Mouse (Mus musculus) monocyte, adult 5-6 weeks (primary cell): ENCODE data around the gene Polr3b. TPM values are rescaled to one million over a fixed set of nuclear protein-coding genes. Genes with fewer than 3 reads are reported as not detected.

Experiments
- ATAC-seq: fragments of 153-309, 156-312 bp; replicated peaks from 2 replicates; pipeline ENCODE4 v1.8.0; 2017; ENCODE audit warnings: mild to moderate bottlenecking; ENCODE audit not compliant: low TSS enrichment, insufficient number of reproducible peaks, severe bottlenecking, poor library complexity, low FRiP score
- total RNA-seq: library from RNA; stranded (forward); fragments of 200-1000, 200-491, 200-594 nt; gene quantifications from 3 replicates; pipeline ENCODE4 v1.2.3, GENCODE M21; 2017

Gene Polr3b
- total RNA-seq, 1 experiment from 2014 or later = 19.0 TPM

- ATAC-seq = no peak
Observed at GRCm38 (mm10) chr10:84700236-84700987, 78.3 kb downstream of the Polr3b start.

DNA sequence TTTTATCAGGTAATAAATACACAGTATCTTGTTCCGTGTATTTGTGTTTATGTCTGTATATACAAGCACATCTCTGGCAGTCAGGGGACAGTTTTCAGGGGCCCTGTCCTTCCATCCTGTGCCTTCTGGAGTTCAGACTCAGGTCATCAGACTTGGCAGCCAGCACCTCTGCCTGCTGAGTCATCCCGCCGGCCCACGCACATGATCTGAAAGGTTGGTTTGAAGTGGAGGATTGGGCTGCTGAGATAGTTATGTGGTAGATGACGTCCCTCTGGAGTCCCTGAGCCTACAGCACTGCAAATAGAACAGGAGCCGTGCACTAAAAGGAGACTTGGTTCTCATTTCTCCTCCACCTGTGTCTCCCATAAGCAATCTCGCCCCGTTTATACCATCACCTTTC, 79.0 kb downstream of the Polr3b start:
- no peak for ATAC-seq

DNA sequence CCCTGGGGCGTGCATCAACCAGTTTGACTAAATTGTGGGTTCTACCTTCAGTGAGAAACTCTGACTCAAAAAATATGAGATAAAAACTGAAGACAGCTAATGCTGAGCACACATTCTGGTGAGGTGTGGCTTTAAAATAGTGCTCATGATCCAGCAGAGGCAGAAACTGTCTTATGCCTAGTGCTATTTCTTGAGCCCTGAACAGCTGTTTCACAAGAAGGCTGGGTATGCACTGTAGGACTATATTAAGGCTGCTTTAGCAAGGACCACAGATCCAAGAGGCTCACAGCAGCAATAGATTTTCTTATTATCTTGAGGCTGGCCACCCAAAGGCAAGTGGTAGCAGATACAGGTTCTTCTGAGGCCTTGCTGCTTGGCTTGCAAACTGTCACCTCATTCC, 80.0 kb downstream of the Polr3b start:
- ATAC-seq = no peak

DNA sequence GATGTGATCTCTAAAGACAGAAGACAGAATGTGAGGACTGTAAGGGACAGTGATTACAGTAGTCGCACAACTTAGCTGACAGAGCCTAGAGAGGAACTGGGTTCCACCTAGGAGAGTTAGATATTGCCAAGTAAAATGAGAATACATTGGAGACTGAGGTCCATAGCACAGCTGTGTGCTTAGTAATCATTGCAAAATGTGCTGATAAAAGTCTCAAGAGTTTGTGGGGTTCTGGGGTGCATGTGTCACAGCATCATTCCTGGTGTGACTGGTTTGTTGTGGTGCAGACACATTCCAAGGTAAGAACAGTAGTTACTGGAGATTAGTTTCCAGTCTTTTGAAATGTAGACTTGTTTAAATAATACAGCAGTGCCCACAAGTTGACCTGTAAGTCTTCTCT, 82.5 kb downstream of the Polr3b start:
- ATAC-seq = no peak

DNA sequence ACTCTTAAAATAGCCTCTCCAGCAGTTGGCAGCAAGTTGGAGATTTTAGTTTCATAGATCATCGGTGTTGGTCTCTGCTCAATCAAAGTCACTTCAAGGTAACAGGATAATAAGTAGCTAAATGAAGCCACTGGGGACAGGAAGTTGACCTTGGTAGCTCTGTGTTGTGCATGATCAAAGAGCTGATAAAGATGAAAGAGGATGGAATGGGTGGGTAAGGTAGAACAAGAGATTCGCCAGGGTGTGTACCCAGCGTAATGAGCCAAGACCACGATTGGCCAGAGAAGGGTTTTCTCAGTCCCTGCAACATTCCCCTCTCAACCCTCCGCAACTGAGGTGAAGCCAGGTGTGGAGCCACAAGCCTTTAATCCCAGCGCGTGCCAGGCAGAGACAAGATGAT, 83.1 kb downstream of the Polr3b start:
- no peak for ATAC-seq

DNA sequence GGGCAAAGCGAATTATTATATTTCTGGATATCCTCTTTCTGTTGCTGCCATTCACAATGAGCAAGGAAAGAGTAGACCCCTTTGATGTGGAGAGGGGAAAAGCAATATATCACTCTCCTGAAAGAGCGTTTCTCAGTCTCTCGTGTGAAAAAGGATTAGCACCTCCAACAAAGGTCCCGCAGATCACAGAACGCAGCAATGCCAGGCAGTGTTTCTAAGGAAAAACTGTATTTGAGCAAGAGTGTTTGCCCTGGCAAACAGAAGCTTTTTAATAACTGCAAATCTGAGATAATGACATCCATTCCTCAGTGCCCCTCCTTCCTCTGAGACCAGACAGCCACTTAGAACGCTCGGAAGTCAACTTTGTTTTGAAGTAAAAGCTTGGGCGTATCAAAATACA, 84.5 kb downstream of the Polr3b start:
- no peak for ATAC-seq

- no peak for ATAC-seq
Observed at GRCm38 (mm10) chr10:84707226-84707625, 85.1 kb downstream of the Polr3b start.

- ATAC-seq = no peak
Observed at GRCm38 (mm10) chr10:84707752-84708530, 85.8 kb downstream of the Polr3b start.

DNA sequence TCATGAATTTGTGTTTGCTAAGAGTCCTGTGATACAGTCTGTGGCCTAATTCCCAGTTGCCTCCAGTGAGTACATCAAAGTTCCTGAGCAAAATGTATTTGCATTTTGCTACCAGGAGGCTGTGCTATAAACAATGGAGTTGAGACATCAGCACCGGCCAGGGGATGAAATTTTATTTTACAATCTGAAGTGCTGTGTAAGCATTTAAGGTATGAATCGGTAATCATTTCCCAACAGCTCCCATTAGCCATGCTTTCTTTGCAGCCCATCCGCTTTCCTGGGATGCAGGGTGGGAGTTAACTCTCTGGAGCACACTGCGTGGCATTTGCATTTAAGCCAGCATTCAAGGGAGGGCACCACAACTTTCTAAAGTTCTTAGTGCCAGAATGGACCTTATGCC, 88.1 kb downstream of the Polr3b start:
- no peak for ATAC-seq

DNA sequence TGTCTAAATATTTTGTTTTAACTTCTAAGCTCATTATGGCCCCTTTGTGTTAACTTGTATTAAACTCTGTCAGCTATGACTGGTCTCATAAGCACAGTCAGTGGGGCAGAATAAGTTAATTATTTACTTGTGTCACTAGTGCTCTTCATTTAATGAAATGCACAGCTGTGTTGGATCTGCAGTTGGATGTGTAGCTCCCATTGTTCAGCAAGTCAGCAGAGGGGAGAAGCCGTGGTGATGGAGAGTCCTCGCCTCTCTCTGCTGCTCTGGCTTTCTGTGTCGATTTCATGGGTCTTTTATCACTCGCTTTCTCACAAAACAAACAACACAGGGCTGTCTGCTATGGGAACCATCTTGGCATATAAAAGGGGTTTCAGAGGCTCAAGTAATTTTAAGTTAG, 88.7 kb downstream of the Polr3b start:
- no peak for ATAC-seq

DNA sequence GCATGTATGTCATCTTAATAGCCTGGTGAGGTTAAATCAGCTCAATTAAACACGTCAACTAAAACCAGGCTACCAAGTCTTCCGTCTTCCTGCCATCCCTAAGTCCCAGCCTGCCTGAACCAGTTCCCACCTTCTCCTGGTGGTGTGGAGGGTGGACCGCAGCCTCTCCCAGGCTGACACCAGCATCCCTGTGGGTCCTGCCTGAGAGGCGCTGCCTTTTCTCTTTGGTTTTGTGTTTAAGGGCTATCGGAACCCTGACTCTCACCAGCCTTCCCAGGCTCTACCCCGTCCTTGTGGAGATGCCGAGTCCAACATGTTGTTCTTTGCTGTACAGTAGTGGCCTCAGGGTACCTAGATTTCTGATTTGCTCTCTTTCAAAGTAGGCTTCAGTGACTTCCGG, 89.4 kb downstream of the Polr3b start:
- no peak for ATAC-seq

DNA sequence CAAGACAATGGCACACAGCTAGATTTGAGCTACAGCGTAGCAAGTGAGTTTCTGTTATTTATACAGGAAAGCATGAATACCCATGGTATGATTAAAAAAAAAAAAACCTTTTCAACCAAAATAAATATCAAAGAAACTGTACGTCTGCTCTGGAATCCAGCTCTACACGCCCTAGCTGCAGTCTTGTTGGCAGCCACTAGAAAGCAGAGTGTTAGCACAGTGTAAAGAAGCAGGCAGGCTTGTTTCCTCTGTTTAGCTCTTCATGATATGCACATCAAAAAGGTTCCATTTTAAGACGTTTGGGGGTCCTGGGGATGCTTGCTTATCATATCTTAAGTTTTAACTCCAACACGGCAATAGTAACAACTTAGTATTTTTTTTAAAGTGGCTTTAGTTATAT, 89.8 kb downstream of the Polr3b start:
- ATAC-seq = no peak

DNA sequence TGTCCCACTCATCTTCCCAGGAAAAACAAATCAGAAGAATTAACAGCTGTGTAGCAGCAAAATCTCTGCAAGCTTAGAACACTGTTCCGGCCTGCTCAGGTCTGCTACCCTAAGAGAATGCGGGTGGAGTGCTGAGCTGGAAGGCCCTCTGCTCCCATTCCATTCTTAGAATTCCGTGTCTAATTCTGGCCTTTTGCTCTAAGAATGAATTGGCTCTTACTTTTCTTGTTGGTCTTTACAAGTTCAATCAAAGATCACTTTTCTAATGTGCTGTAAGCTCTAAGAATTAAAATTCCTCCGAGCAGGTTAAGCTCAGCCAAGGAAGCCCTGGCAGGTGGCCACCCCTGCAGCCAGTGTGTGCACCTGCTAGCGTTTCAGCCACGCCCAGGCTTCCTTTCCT, 90.4 kb downstream of the Polr3b start:
- ATAC-seq = no peak

DNA sequence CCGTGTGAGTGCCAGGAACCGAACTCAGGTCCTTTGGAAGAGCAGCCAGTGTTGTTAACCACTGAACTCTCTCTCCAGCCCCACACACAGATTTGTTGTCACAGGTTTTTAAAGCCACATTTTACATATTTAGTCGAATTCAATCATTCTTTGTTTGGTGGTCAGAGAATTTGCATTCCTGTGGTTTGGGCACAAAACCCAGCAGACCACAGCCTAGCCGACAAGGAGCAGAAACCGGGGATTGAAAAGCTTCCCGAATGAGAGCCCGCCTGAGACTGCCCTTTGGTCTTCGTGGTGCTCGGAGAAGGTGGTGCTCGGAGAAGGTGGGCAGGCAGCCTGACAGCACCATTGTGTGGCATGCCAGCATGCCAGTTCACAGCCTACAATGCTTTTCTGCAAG, 91.0 kb downstream of the Polr3b start:
- no peak for ATAC-seq

DNA sequence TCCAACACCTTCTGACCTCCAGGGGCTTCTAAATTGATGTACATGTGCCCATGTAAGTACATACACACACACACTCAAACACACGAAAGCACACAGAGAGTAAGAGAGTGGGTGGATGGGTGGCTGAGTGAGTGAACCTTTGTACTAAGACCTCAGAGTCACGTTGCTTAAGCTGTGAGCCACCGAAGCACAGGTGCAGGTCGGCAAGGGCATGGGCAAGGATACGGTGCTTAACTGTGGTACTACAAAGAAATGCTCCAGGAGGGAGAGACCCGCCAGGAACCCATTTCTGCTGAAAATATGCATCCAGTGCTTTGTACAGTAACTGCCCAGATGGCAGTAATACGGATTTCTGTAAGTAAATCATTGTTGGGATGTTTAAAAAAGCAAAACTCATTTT, 93.5 kb downstream of the Polr3b start:
- ATAC-seq = no peak

GRCm38 (mm10) chr10:84716581-84716980, 94.5 kb downstream of the Polr3b start:
- no peak for ATAC-seq

- no peak for ATAC-seq
Observed at GRCm38 (mm10) chr10:84722711-84723110, 100.6 kb downstream of the Polr3b start.

- ATAC-seq = no peak
Observed at GRCm38 (mm10) chr10:84727005-84727404, 104.9 kb downstream of the Polr3b start.

DNA sequence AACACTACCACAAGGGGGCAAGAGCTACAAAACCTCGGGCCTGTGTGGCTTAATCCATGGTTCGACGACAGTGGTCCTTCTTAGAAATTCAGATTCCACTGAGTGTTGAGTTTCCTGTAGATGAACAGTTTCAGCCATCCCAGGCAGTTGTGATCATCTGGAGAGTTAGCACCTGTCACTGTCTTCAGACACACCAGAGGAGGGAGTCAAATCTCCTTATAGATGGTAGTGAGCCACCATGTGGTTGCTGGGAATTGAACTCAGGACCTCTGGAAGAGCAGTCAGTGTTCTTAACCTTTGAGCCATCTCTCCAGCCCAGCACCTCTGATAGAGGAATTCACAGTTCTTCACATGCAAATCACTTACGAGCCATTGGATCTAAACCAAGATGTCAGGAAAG, 105.7 kb downstream of the Polr3b start:
- ATAC-seq = no peak

DNA sequence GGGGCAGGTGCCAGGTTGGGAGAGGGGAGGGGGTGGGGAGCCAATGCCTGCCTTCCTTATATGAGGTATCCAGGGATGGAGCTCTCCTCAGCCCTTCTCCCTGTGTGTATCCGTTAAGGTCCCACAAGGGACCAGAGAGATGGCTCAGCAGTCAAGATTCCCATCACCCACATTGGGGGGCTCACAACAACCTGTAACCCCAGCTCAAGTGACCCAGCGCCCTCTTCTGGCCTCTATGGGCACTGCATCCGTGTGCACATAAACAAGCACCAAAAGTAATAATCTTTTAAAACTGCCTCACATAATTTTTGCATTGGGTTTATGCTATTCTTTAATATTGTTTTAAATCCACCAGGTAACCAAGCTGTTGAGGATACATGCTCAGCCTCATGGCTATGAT, 108.0 kb downstream of the Polr3b start:
- no peak for ATAC-seq
